ENCODE assay signal across 22 mouse cellular contexts in the genomic region with DNA sequence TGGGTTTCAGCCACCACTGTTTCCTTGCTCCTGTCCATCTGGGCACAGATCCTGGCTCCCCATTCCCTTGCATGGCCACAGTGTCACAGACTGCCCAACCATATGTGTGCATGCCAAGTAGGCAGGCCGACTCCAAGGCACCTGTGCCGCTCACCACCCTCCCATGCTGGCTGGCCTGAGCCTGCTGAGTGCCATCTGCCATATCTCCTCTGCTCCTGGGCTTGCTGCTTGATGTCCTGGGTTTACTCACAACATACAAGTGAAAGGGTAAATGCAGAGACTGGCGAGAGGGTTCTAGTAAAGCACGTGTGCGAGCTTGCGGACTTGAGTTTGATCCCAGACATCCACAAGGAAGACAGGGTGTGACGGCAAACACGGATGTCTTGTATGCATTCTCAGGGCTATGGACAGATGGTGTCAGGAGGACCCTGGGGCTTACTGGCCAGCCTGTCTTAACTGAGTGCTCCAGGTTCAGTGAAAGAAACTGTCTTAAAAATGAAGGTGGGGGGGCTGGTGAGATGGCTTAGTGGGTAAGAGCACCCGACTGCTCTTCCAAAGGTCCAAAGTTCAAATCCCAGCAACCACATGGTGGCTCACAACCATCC. TPM values are rescaled to one million over a fixed set of nuclear protein-coding genes. Genes with fewer than 3 reads are reported as not detected.
DNase-seq lines count a peak whose midpoint lies in the region; ATAC-seq and TF ChIP-seq lines count a peak whose summit lies in the region.
"Had no signal": no experiment of that assay in that cellular context is flagged by ENCODE, and none has a peak within 500 bp of the region (broad histone marks: within the 10 kb centered on the region; RNA-seq: fewer than 3 reads in every experiment).

No protein-coding gene starts in this region.

- H3K9ac ChIP-seq in forebrain, postnatal 0 days, result no peak overlapping the region
- no peak overlapping the region for H3K9ac ChIP-seq in forebrain, embryonic 14.5 days (ENCODE audit: low read length)
- H3K9ac ChIP-seq: embryonic facial prominence, embryonic 13.5 days; heart, embryonic 15.5 days; limb, embryonic 12.5 days; liver, embryonic 12.5 days; midbrain, embryonic 12.5 days had no signal

- WGBS in forebrain, postnatal 0 days, result 79% methylated on average over 9 of the region's 9 CpGs
- 89% methylated on average over 9 of the region's 9 CpGs for WGBS in forebrain, embryonic 14.5 days
- 3% methylated on average over 9 of the region's 9 CpGs for WGBS in cerebellum, adult 2 months

- no peaks in the 10 kb centered on the region for H3K4me1 ChIP-seq in forebrain, postnatal 0 days (ENCODE audit: insufficient read depth)
- no peaks in the 10 kb centered on the region for H3K4me1 ChIP-seq in forebrain, embryonic 14.5 days (ENCODE audit: control insufficient read depth, insufficient read depth, low read length)
- peaks cover 64% of the 10 kb centered on the region for H3K4me1 ChIP-seq in megakaryocyte, embryonic 14.5 days
- H3K4me1 ChIP-seq in cerebellum, adult 2 months (ENCODE audit: control insufficient read depth, insufficient read depth, low read length), result peaks cover 10% of the 10 kb centered on the region; the same call in 1 of the 2 replicates
- H3K4me1 ChIP-seq: embryonic facial prominence, embryonic 13.5 days; heart, embryonic 15.5 days; midbrain, embryonic 12.5 days had no signal

- DNase-seq in forebrain, postnatal 0 days, result no peak
- DNase-seq in forebrain, embryonic 14.5 days (ENCODE audit: low spot score), result no peak
- DNase-seq in cerebellum, adult 2 months, result peak; percentile 96 to 99
- DNase-seq in cerebellum, postnatal 36 days, result peak; percentile 96 to 97
- no peak for DNase-seq in T-cell, adult 2 months (ENCODE audit: low spot score)
- DNase-seq in layer of hippocampus, postnatal 36 days, result no peak
- DNase-seq: adrenal gland, postnatal 25 days; heart, postnatal 4 days; kidney, adult 8-10 months; kidney, postnatal 14 days; layer of hippocampus, adult 9-11 months; lung, adult 2 months; spleen, adult 18-20 months; thymus, postnatal 25 days had no signal

- no peak overlapping the region for H3K4me3 ChIP-seq in forebrain, postnatal 0 days (ENCODE audit: low read depth, low read length)
- no peak overlapping the region for H3K4me3 ChIP-seq in forebrain, embryonic 14.5 days (ENCODE audit: low read depth, low read length)
- H3K4me3 ChIP-seq in megakaryocyte, embryonic 14.5 days (replicated peaks), result peak overlapping the region; percentile 62
- H3K4me3 ChIP-seq in cerebellum, adult 2 months (replicated peaks; ENCODE audit: insufficient read depth, low read depth, low read length), result no peak overlapping the region
- H3K4me3 ChIP-seq: embryonic facial prominence, embryonic 13.5 days; heart, embryonic 15.5 days; limb, embryonic 12.5 days; liver, embryonic 12.5 days; midbrain, embryonic 12.5 days had no signal

- no peaks in the 10 kb centered on the region for H3K9me3 ChIP-seq in forebrain, postnatal 0 days (ENCODE audit: low read length)
- no peaks in the 10 kb centered on the region for H3K9me3 ChIP-seq in forebrain, embryonic 14.5 days (replicated peaks; ENCODE audit: control insufficient read depth, low read length)
- H3K9me3 ChIP-seq in megakaryocyte, embryonic 14.5 days, result no peaks in the 10 kb centered on the region
- H3K9me3 ChIP-seq: embryonic facial prominence, embryonic 13.5 days; G1E; heart, embryonic 15.5 days; limb, embryonic 12.5 days; liver, embryonic 12.5 days; midbrain, embryonic 12.5 days had no signal

- H3K36me3 ChIP-seq in forebrain, postnatal 0 days (ENCODE audit: insufficient read depth), result 0 out of 2 replicates have a peak, but pooled peaks cover 3% of the 10 kb centered on the region
- no peaks in the 10 kb centered on the region for H3K36me3 ChIP-seq in forebrain, embryonic 14.5 days (ENCODE audit: control insufficient read depth, insufficient read depth, low read length)
- H3K36me3 ChIP-seq in megakaryocyte, embryonic 14.5 days (replicated peaks; ENCODE audit: low read length), result peaks cover 52% of the 10 kb centered on the region
- H3K36me3 ChIP-seq: embryonic facial prominence, embryonic 13.5 days; heart, embryonic 15.5 days; limb, embryonic 12.5 days; liver, embryonic 12.5 days; midbrain, embryonic 12.5 days had no signal

- no peak for TF ChIP-seq CTCF in forebrain, postnatal 0 days (IDR thresholded peaks at IDR 0.05; ENCODE audit: low read depth)
- no peak for TF ChIP-seq CTCF in cerebellum, adult 2 months (IDR thresholded peaks at IDR 0.05; ENCODE audit: borderline replicate concordance, insufficient read depth, low read depth, low read length)

- TF ChIP-seq POLR2A in cerebellum, adult 2 months (IDR thresholded peaks at IDR 0.05; ENCODE audit: borderline replicate concordance, insufficient read depth, low read length), result no peak; the same call in 1 of the 2 replicates

- ATAC-seq in forebrain, postnatal 0 days, result peak; percentile 68
- ATAC-seq in forebrain, embryonic 14.5 days, result no peak
- no peak for ATAC-seq in megakaryocyte, adult 5-6 weeks (ENCODE audit: poor library complexity, severe bottlenecking)
- ATAC-seq: liver, embryonic 12.5 days had no signal

- H3K4me2 ChIP-seq in forebrain, postnatal 0 days (ENCODE audit: low read depth), result no peak overlapping the region
- no peak overlapping the region for H3K4me2 ChIP-seq in forebrain, embryonic 14.5 days (ENCODE audit: low read length)
- H3K4me2 ChIP-seq: embryonic facial prominence, embryonic 13.5 days; heart, embryonic 15.5 days; limb, embryonic 12.5 days; liver, embryonic 12.5 days; midbrain, embryonic 12.5 days had no signal

- no peaks in the 10 kb centered on the region for H3K27me3 ChIP-seq in forebrain, postnatal 0 days (ENCODE audit: insufficient read depth, low read length)
- no peaks in the 10 kb centered on the region for H3K27me3 ChIP-seq in forebrain, embryonic 14.5 days (replicated peaks; ENCODE audit: control insufficient read depth, insufficient read depth, low read length)
- no peaks in the 10 kb centered on the region for H3K27me3 ChIP-seq in megakaryocyte, embryonic 14.5 days (replicated peaks)
- no peaks in the 10 kb centered on the region for H3K27me3 ChIP-seq in cerebellum, adult 2 months (ENCODE audit: control insufficient read depth, insufficient read depth, low read length)
- H3K27me3 ChIP-seq: embryonic facial prominence, embryonic 13.5 days; heart, embryonic 15.5 days; limb, embryonic 12.5 days; liver, embryonic 12.5 days; midbrain, embryonic 12.5 days had no signal

- no peak overlapping the region for H3K27ac ChIP-seq in forebrain, postnatal 0 days (ENCODE audit: low read depth, low read length)
- H3K27ac ChIP-seq in forebrain, embryonic 14.5 days (ENCODE audit: low read depth, low read length), result no peak overlapping the region
- H3K27ac ChIP-seq in cerebellum, adult 2 months (ENCODE audit: insufficient read depth, low read length), result peak overlapping the region; percentile 43
- H3K27ac ChIP-seq: embryonic facial prominence, embryonic 13.5 days; heart, embryonic 15.5 days; limb, embryonic 12.5 days; liver, embryonic 12.5 days; midbrain, embryonic 12.5 days had no signal

RNA-seq across cellular contexts. Expression of a gene that starts 11.1 kb away (rescaled TPM):
- total RNA-seq in forebrain, postnatal 0 days (2014; rRNA removed), result 48.8 and 52.1 TPM in 2 replicates
- 21.6 and 25.7 TPM in 2 replicates for polyA plus RNA-seq in forebrain, postnatal 0 days (2015; fragmentation: Nextera tagmentation; extraction: Ambion mirVana)
- polyA plus RNA-seq in forebrain, embryonic 14.5 days (2014; fragmentation: Nextera tagmentation; extraction: Ambion mirVana), result 33.1 and 36.6 TPM in 2 replicates
- 9.9 and 10.9 TPM in 2 replicates for polyA plus RNA-seq in megakaryocyte, embryonic 14.5 days (2012; ENCODE audit: insufficient read depth, low replicate concordance)
- total RNA-seq in megakaryocyte, adult 5-6 weeks (2015), result 3.8 and 6.9 TPM in 2 replicates
- total RNA-seq in megakaryocyte, adult 5-6 weeks (2017), result 13.5 and 14.5 TPM in 2 replicates
- polyA plus RNA-seq in cerebellum, adult 2 months (2012; rRNA removed), result 50.0 and 50.2 TPM in 2 replicates
- total RNA-seq in layer of hippocampus, postnatal 36 days (2021), result 10 to 100 TPM; 23.9 to 24.0 TPM

RNA-seq across cellular contexts. Expression of a gene that starts 30.2 kb away (rescaled TPM):
- total RNA-seq in forebrain, postnatal 0 days (2014; rRNA removed), result 804 and 1,069 TPM in 2 replicates
- 578 and 651 TPM in 2 replicates for polyA plus RNA-seq in forebrain, postnatal 0 days (2015; fragmentation: Nextera tagmentation; extraction: Ambion mirVana)
- 768 and 902 TPM in 2 replicates for polyA plus RNA-seq in forebrain, embryonic 14.5 days (2014; fragmentation: Nextera tagmentation; extraction: Ambion mirVana)
- 145 and 190 TPM in 2 replicates for polyA plus RNA-seq in megakaryocyte, embryonic 14.5 days (2012; ENCODE audit: insufficient read depth, low replicate concordance)
- 965 and 1,027 TPM in 2 replicates for total RNA-seq in megakaryocyte, adult 5-6 weeks (2015)
- 1,404 and 1,498 TPM in 2 replicates for total RNA-seq in megakaryocyte, adult 5-6 weeks (2017)
- 678 and 692 TPM in 2 replicates for polyA plus RNA-seq in cerebellum, adult 2 months (2012; rRNA removed)
- 100 to 1,000 TPM; 497 to 547 TPM for total RNA-seq in layer of hippocampus, postnatal 36 days (2021)

RNA-seq across cellular contexts. Expression of a gene that starts 30.7 kb away (rescaled TPM):
- 113 and 127 TPM in 2 replicates for total RNA-seq in forebrain, postnatal 0 days (2014; rRNA removed)
- 58.6 and 69.0 TPM in 2 replicates for polyA plus RNA-seq in forebrain, postnatal 0 days (2015; fragmentation: Nextera tagmentation; extraction: Ambion mirVana)
- 28.8 and 30.1 TPM in 2 replicates for polyA plus RNA-seq in forebrain, embryonic 14.5 days (2014; fragmentation: Nextera tagmentation; extraction: Ambion mirVana)
- polyA plus RNA-seq in megakaryocyte, embryonic 14.5 days (2012; ENCODE audit: insufficient read depth, low replicate concordance), result 113 and 163 TPM in 2 replicates
- total RNA-seq in megakaryocyte, adult 5-6 weeks (2015), result 3.2 and 3.9 TPM in 2 replicates
- total RNA-seq in megakaryocyte, adult 5-6 weeks (2017), result 0.08 and 0.22 TPM in 2 replicates
- 448 and 455 TPM in 2 replicates for polyA plus RNA-seq in cerebellum, adult 2 months (2012; rRNA removed)
- 100 to 1,000 TPM; 341 to 377 TPM for total RNA-seq in layer of hippocampus, postnatal 36 days (2021)

RNA-seq across cellular contexts. Expression of a gene that starts 51.7 kb away (rescaled TPM):
- total RNA-seq in forebrain, postnatal 0 days (2014; rRNA removed), result 62.8 and 65.6 TPM in 2 replicates
- 7.5 and 9.9 TPM in 2 replicates for polyA plus RNA-seq in forebrain, postnatal 0 days (2015; fragmentation: Nextera tagmentation; extraction: Ambion mirVana)
- 11.7 and 12.5 TPM in 2 replicates for polyA plus RNA-seq in forebrain, embryonic 14.5 days (2014; fragmentation: Nextera tagmentation; extraction: Ambion mirVana)
- not detected in 2 replicates for polyA plus RNA-seq in megakaryocyte, embryonic 14.5 days (2012; ENCODE audit: insufficient read depth, low replicate concordance)
- not detected in 2 replicates for total RNA-seq in megakaryocyte, adult 5-6 weeks (2015)
- not detected in 2 replicates for total RNA-seq in megakaryocyte, adult 5-6 weeks (2017)
- 106 and 114 TPM in 2 replicates for polyA plus RNA-seq in cerebellum, adult 2 months (2012; rRNA removed)
- 100 to 1,000 TPM; 109 to 112 TPM for total RNA-seq in layer of hippocampus, postnatal 36 days (2021)
- total RNA-seq: G1E had no signal
- polyA plus RNA-seq: G1E had no signal

Comparison
In these comparisons a context has a peak if more than half of its experiments do, and no peak if none do; other contexts are left out.
1. DNase-seq: peak in cerebellum, adult 2 months (2 of 2) and cerebellum, postnatal 36 days (2 of 2); none in forebrain, postnatal 0 days (single experiment), forebrain, embryonic 14.5 days (single experiment), T-cell, adult 2 months (single experiment) and layer of hippocampus, postnatal 36 days (0 of 2).